Mouse (Mus musculus): ENCODE data around the gene Tff1.

The Tff1 gene

DNA sequence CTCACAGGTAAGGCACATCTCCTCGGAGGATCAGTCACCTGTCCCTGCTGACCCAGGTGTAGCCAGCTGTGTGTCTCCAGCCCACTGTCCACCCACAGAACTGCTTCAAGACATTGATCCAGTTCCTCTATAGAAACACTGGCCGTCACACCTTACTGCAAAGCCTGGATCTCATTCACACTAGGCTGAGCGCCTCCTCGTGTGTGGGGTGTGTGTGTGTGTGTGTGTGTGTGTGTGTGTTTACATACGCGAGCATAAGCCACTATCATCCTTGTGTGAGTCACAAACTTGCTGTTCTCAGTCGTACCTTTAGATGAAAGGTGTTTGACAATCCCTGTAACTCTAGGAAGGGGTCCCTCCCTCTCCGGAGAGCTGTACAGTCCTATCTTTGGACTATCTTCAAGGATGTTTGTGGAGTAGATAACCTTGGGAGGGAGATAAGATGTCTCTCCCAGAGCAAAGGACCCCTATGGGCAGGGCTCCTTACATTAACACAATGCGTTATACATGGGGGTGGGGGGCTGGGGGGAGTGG, 12.0 kb downstream of the Tff1 start:
- no peak for DNase-seq (ENCODE audit: low spot score)

DNA sequence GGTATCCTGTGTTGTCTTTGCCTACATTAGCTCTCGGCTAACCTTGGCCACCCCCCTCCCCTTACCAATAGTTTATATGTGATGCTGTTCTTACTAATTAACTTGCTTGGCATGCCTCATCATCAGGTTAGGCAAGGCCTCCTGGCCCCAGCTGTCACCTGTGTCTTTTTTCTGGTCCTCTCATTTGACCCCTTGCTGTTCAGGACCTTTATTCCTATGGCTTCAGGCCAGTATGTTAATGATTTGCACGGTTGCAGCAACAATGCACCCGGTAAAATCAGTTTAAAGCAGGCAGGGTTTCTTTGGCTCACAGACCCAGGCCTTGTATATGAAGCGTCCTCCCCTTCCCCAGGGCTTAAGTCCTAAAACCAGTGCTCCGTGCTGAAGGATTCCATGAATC, 12.6 kb downstream of the Tff1 start:
- DNase-seq (ENCODE audit: low spot score) = no peak

GRCm38 (mm10) chr17:31145998-31146397, 19.1 kb downstream of the Tff1 start:
- DNase-seq (ENCODE audit: low spot score) = no peak

GRCm38 (mm10) chr17:31144040-31145037, 20.7 kb downstream of the Tff1 start, which contains the start of gene Tff2:
Gene Tff2, minus strand, starts transcription at chr17:31144282.
- DNase-seq (ENCODE audit: low spot score) = no peak

GRCm38 (mm10) chr17:31142116-31142515, 23.0 kb downstream of the Tff1 start:
- no peak for DNase-seq (ENCODE audit: low spot score)

GRCm38 (mm10) chr17:31138398-31138797, 26.7 kb downstream of the Tff1 start:
- peak; percentile 67 for DNase-seq (ENCODE audit: low spot score)

GRCm38 (mm10) chr17:31136821-31137220, 28.3 kb downstream of the Tff1 start:
- DNase-seq (ENCODE audit: low spot score) = no peak

DNA sequence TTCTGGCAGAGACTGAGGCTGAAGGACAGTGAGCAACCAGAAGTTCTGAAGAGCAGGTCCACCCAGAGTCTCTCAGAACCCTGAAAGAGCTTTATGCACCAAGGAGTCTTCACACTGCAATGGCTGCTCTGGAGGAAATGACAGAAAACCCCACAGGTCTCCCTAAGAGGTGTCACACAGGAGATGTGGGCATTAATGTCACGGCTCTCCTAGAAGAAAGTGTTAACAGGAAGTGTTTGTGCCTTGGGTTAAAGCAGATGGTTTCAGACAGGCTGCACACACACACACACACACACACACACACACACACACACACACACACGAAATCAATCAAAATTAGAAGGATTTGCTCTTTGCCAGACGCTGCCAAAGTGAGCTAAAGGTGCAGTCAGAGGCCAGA, 28.8 kb downstream of the Tff1 start:
- no peak for DNase-seq (ENCODE audit: low spot score)

DNA sequence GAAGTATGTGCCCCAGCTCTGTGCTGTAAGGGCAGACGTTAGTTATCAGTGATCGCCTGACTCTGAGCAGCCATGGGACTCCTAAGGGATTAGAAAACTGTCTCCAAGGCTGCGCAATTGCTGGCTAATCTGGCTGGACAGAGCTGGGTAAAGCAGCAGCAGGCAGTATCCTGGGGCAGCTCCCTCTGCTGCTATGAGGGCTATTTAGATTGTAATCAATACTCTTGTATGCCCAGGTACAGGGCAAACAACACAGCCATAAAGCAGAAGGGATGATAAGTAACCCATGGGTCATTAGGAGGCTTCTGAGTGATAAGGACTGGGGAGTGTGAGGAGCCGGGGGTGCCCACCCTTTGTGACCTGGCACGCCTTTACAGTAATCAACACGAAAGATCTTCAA, 30.2 kb downstream of the Tff1 start:
- DNase-seq (ENCODE audit: low spot score) = no peak

DNA sequence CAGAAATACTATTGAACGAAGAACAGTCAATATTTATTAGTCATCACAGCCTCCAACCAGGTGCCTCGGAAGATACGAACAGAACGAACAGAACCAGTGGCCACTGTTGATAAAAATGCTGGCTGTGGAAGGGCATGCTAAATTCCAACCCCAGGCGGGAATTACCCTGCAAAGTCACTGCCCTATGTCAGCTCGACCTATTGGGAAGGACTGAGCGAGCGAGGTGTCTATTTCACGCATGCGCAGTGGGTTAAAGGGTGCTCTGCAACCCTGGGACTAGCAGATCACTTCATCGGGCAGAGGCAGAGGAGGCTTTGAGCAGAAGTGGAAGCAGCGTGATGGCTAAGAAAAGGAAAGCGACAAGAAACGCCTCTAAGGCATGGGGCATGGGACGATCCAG, 31.3 kb downstream of the Tff1 start:
- DNase-seq (ENCODE audit: low spot score) = no peak

DNA sequence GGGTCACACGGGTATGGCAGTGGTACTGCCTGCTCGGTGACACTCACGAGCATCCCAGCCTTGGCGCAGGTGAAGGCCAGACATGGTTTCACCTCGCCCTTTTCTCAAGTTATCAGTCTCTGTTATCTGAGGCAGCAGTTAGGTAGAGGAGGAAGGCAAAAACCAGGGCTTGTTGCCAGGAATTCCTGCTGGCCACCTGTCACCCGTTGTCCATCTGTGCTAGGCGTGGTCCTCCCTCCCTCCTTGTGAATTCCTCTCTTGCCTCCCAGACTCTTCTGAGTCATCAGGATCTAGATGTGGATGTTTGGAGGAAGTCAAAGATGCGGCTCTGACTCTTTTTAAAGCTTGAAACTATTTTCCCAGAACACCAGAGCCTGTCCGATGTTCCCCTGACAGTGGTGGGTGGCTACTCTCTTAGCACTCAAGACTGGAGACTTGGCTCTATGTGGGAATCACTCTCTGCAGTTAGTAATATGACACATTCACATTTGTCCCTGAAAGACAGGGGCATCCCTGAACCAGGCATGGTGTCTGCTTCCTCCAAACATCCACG, 33.7 kb downstream of the Tff1 start:
- no peak for DNase-seq (ENCODE audit: low spot score)

- no peak for DNase-seq (ENCODE audit: low spot score)
These were observed 35.6 kb downstream of the Tff1 start, which contains the start of gene Tff3 for GRCm38 (mm10) chr17:31129452-31129851. Gene Tff3, minus strand, starts transcription at chr17:31129646.

DNA sequence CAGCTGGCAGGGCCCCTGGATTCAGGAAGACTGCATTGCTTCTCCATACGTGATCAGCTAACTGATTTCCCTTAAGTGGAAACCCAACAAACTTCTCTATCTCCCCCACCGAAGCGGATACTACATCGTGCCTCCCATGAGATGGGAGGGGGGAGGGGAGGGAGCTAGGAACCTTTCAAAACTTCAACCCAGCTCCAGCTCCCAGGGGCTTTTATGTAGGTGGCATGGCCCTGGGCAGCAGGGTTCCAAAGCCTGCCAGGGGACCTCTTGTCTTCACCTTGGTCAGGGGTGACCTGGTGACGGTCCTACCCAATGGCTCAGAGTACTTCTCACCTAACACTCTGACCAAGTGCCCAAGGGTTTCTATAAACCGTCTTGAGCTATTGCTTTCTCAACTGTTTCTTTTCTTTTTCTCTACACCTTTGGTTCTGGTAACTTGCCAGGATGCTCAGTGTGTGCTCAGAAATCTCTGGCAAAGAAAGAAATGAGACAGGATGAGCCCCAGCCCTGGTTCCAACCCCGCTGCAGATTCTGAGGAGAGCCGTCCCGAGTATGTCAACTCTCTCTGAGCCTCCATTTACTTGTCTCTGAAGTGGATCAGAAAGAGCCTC, 36.3 kb downstream of the Tff1 start:
- DNase-seq (ENCODE audit: low spot score) = no peak

- no peak for DNase-seq (ENCODE audit: low spot score)
These were observed 39.4 kb downstream of the Tff1 start for GRCm38 (mm10) chr17:31125548-31126266.

DNA sequence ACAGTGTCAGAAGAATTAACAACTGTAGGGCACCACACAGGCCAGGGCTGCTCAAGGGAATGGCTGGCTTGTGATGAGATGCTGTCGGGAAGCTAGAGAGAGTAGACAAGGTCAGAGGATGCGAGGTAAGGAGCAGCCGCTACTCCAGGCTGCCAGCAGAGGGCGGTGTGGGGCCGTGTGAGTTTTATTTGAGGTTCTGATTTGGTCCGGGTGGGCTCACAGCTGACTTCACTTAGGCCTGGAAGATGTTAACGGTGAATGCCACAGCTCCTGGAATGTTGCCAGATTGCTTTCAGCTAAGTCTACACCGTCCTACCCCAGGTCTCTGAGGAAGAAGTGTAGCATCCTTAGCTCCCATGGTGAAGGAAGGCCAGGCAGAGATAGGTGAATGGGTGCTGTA, 43.1 kb downstream of the Tff1 start:
- no peak for DNase-seq (ENCODE audit: low spot score)

DNA sequence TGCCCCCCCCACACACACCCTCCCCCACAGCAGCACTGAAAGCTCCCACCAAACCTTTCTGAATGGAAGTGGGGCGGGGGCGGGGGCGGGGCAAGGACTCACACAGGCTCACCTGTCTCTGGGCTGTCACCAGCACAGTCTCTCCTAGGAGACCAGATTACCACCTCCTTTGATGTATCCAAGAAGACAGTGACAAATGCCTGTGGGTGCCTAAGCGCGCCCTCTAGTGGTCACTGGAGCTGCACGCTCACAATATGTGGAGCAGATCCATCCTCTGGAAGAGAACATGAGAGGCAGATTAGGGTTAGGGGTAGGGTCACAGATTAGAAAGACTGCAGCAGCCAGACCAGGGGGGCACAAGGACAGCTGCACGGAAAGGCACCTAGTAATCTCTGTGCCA, 45.6 kb downstream of the Tff1 start:
- peak; percentile 63 for DNase-seq (ENCODE audit: low spot score)

- no peak for DNase-seq (ENCODE audit: low spot score)
These were observed 47.1 kb downstream of the Tff1 start for GRCm38 (mm10) chr17:31117946-31118345.

GRCm38 (mm10) chr17:31116063-31116462, 49.0 kb downstream of the Tff1 start:
- no peak for DNase-seq (ENCODE audit: low spot score)

DNA sequence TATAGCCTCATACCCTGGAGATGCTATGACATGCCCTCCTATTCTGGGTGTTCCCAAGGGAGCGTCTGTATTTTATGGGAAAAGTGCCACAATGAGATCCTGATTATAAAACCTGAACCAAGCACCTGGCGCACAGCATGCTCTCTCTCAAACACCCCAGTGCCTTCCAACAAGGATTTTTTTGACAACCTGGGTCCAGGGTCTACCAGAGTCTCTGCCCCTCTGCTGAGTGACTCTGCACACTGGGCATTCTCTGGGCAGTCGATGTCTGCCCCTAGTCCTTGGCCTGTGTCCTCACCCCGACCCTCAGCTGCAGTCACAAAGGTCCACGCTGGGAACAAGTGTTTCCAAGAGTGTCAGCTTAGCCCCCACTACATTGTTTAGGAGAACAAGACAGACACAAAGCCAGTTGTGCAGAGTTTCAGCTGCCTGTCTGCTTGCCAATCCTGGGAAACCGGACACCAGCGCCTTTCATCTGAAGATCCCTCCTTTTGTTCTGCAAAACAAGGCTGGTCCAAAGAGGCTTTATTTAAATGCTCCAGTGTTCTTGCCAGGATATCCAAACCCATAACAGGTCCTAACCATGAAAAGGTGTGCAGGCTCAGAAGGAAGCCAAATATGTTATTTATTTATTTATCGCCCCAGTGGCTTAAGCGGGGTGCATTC, 51.8 kb downstream of the Tff1 start:
- no peak for DNase-seq (ENCODE audit: low spot score)
